Mouse (Mus musculus) liver, embryonic 16.5 days (tissue): Measurements from ENCODE around the gene Sycp2. TPM values are rescaled to one million over a fixed set of nuclear protein-coding genes. Genes with fewer than 3 reads are reported as not detected.

Source experiments
- ATAC-seq: fragments of 200-750 bp; cut with Nextera tagmentation; 2 replicates; pipeline ENCODE4 v1.8.0; 2017; ENCODE audit warnings: low read depth, mild to moderate bottlenecking, moderate number of reproducible peaks, moderate library complexity
- H3K27ac ChIP-seq: fragments of 300-500 bp; sonication (generic); 2 replicates; pipeline ENCODE4 v1.5.1; 2014; ENCODE audit warnings: mild to moderate bottlenecking, low read length
- H3K27me3 ChIP-seq: fragments of 300-500 bp; sonication (generic); 2 replicates; pipeline ENCODE4 v1.6.1; 2014; ENCODE audit warnings: low read depth, low read length, mixed read lengths; ENCODE audit not compliant: control insufficient read depth, insufficient read depth
- H3K36me3 ChIP-seq: fragments of 300-500 bp; sonication (generic); 2 replicates; pipeline ENCODE4 v1.6.1; 2014; ENCODE audit warnings: mild to moderate bottlenecking; ENCODE audit not compliant: control insufficient read depth, insufficient read depth
- H3K4me1 ChIP-seq: fragments of 300-500 bp; sonication (generic); 2 replicates; pipeline ENCODE4 v1.6.1; 2014; ENCODE audit warnings: low read depth, low read length, mixed read lengths; ENCODE audit not compliant: control insufficient read depth
- H3K4me2 ChIP-seq: fragments of 300-500 bp; sonication (generic); 2 replicates; pipeline ENCODE4 v1.6.1; 2014; ENCODE audit warnings: low read depth, low read length, mixed read lengths
- H3K4me3 ChIP-seq: fragments of 300-500 bp; sonication (generic); 2 replicates; pipeline ENCODE4 v1.5.1; 2014; ENCODE audit warnings: low read depth, mild to moderate bottlenecking, low read length
- H3K9ac ChIP-seq: fragments of 300-500 bp; sonication (generic); 2 replicates; pipeline ENCODE4 v1.6.1; 2014; ENCODE audit warnings: low read depth, low read length
- H3K9me3 ChIP-seq: fragments of 300-500 bp; sonication (generic); replicated peaks from 2 replicates; pipeline ENCODE4 v1.6.1; 2016; ENCODE audit warnings: low read length; ENCODE audit not compliant: control insufficient read depth
- WGBS: fragments of 180-500 bp; shearing (Covaris S2); extraction: QIAGEN DNeasy Blood & Tissue Kit; methylation state at CpG from one replicate; pipeline ENCODE4 v1.1.7; 2014; ENCODE audit not compliant: insufficient replicate concordance; 5-methylcytosine and 5-hydroxymethylcytosine counted together
- polyA plus RNA-seq: library from polyadenylated mRNA; unstranded; fragments of >200 nt; fragmentation: Nextera tagmentation; extraction: Ambion mirVana; gene quantifications from 2 replicates; pipeline ENCODE4 v1.2.1, GENCODE M21; 2015

Sycp2 gene
- polyA plus RNA-seq, 1 experiment from 2014 or later: 0.02 TPM

- no peaks in the 10 kb centered on the region for H3K27me3 ChIP-seq
- no peak overlapping the region for H3K9ac ChIP-seq
- 43% methylated on average over 4 of the region's 4 CpGs for WGBS
- H3K4me1 ChIP-seq: no peaks in the 10 kb centered on the region
- ATAC-seq: no peak
- no peaks in the 10 kb centered on the region for H3K36me3 ChIP-seq
- no peak overlapping the region for H3K4me2 ChIP-seq
- H3K4me3 ChIP-seq: no peak overlapping the region
- no peaks in the 10 kb centered on the region for H3K9me3 ChIP-seq
- no peak overlapping the region for H3K27ac ChIP-seq
These were observed 82.7 kb downstream of the Sycp2 start for GRCm38 (mm10) chr2:178324818-178325217.

GRCm38 (mm10) chr2:178324410-178324809 is 83.1 kb downstream of the Sycp2 start:
- H3K9ac ChIP-seq: no peak overlapping the region
- H3K27ac ChIP-seq: no peak overlapping the region
- ATAC-seq: no peak
- H3K9me3 ChIP-seq: no peaks in the 10 kb centered on the region
- H3K36me3 ChIP-seq: no peaks in the 10 kb centered on the region
- no peaks in the 10 kb centered on the region for H3K27me3 ChIP-seq
- no peak overlapping the region for H3K4me3 ChIP-seq
- H3K4me2 ChIP-seq: no peak overlapping the region
- WGBS: 58% methylated on average over 3 of the region's 3 CpGs
- H3K4me1 ChIP-seq: no peaks in the 10 kb centered on the region

- no peak overlapping the region for H3K4me2 ChIP-seq
- no peak overlapping the region for H3K9ac ChIP-seq
- WGBS: 59% methylated on average over 10 of the region's 10 CpGs
- no peaks in the 10 kb centered on the region for H3K4me1 ChIP-seq
- no peak for ATAC-seq
- H3K27me3 ChIP-seq: no peaks in the 10 kb centered on the region
- no peak overlapping the region for H3K4me3 ChIP-seq
- H3K27ac ChIP-seq: no peak overlapping the region
- no peaks in the 10 kb centered on the region for H3K9me3 ChIP-seq
- H3K36me3 ChIP-seq: no peaks in the 10 kb centered on the region
These were observed 86.2 kb downstream of the Sycp2 start for GRCm38 (mm10) chr2:178321271-178321670.

- 68% methylated on average over 7 of the region's 7 CpGs for WGBS
- ATAC-seq: no peak
These were observed 87.7 kb downstream of the Sycp2 start for GRCm38 (mm10) chr2:178319766-178320165.

GRCm38 (mm10) chr2:178316281-178316680 is 91.2 kb downstream of the Sycp2 start:
- no peak overlapping the region for H3K27ac ChIP-seq
- H3K9me3 ChIP-seq: no peaks in the 10 kb centered on the region
- ATAC-seq: no peak
- H3K36me3 ChIP-seq: no peaks in the 10 kb centered on the region
- no peak overlapping the region for H3K4me3 ChIP-seq
- H3K4me1 ChIP-seq: no peaks in the 10 kb centered on the region
- no peaks in the 10 kb centered on the region for H3K27me3 ChIP-seq
- 38% methylated on average over 1 of the region's 1 CpGs for WGBS
- H3K4me2 ChIP-seq: no peak overlapping the region
- H3K9ac ChIP-seq: no peak overlapping the region

More at GRCm38 (mm10) chr2:178319766-178320165, 87.7 kb downstream of the Sycp2 start:
- H3K9me3 ChIP-seq: no peaks in the 10 kb centered on the region
- no peak overlapping the region for H3K4me3 ChIP-seq
- H3K27me3 ChIP-seq: no peaks in the 10 kb centered on the region
- H3K4me1 ChIP-seq: no peaks in the 10 kb centered on the region
- no peak overlapping the region for H3K4me2 ChIP-seq
- no peak overlapping the region for H3K27ac ChIP-seq
- no peak overlapping the region for H3K9ac ChIP-seq
- H3K36me3 ChIP-seq: no peaks in the 10 kb centered on the region

GRCm38 (mm10) chr2:178313539-178313938 is 93.9 kb downstream of the Sycp2 start:
- no peak overlapping the region for H3K4me2 ChIP-seq
- H3K9ac ChIP-seq: no peak overlapping the region
- H3K9me3 ChIP-seq: no peaks in the 10 kb centered on the region
- no peaks in the 10 kb centered on the region for H3K36me3 ChIP-seq
- no peaks in the 10 kb centered on the region for H3K4me1 ChIP-seq
- no peak overlapping the region for H3K4me3 ChIP-seq
- no peaks in the 10 kb centered on the region for H3K27me3 ChIP-seq
- no peak for ATAC-seq
- WGBS: 54% methylated on average over 7 of the region's 7 CpGs
- no peak overlapping the region for H3K27ac ChIP-seq

GRCm38 (mm10) chr2:178304669-178305068 is 102.8 kb downstream of the Sycp2 start:
- H3K27me3 ChIP-seq: no peaks in the 10 kb centered on the region
- H3K4me2 ChIP-seq: no peak overlapping the region
- H3K9ac ChIP-seq: no peak overlapping the region
- H3K36me3 ChIP-seq: no peaks in the 10 kb centered on the region
- 56% methylated on average over 6 of the region's 6 CpGs for WGBS
- no peak for ATAC-seq
- H3K9me3 ChIP-seq: no peaks in the 10 kb centered on the region
- no peaks in the 10 kb centered on the region for H3K4me1 ChIP-seq
- no peak overlapping the region for H3K27ac ChIP-seq
- H3K4me3 ChIP-seq: no peak overlapping the region

GRCm38 (mm10) chr2:178304188-178304529 is 103.3 kb downstream of the Sycp2 start:
- H3K4me1 ChIP-seq: no peaks in the 10 kb centered on the region
- no peak for ATAC-seq
- WGBS: 19% methylated on average over 1 of the region's 1 CpGs

GRCm38 (mm10) chr2:178303453-178304187 is 103.9 kb downstream of the Sycp2 start:
- no peak for ATAC-seq
- WGBS: 52% methylated on average over 8 of the region's 8 CpGs
- Histone ChIP-seq H3K27ac (no peak overlapping the region), H3K4me1 (no peaks in the 10 kb centered on the region), H3K36me3 (no peaks in the 10 kb centered on the region), H3K27me3 (no peaks in the 10 kb centered on the region), H3K4me3 (no peak overlapping the region), H3K9me3 (no peaks in the 10 kb centered on the region), H3K4me2 (no peak overlapping the region), H3K9ac (no peak overlapping the region)

More at GRCm38 (mm10) chr2:178304188-178304529, 103.3 kb downstream of the Sycp2 start:
- Histone ChIP-seq H3K9me3 (no peaks in the 10 kb centered on the region), H3K27ac (no peak overlapping the region), H3K27me3 (no peaks in the 10 kb centered on the region), H3K36me3 (no peaks in the 10 kb centered on the region), H3K4me3 (no peak overlapping the region), H3K4me2 (no peak overlapping the region), H3K9ac (no peak overlapping the region)
